9 mouse cellular contexts compared by ENCODE assay signal in the genomic region with DNA sequence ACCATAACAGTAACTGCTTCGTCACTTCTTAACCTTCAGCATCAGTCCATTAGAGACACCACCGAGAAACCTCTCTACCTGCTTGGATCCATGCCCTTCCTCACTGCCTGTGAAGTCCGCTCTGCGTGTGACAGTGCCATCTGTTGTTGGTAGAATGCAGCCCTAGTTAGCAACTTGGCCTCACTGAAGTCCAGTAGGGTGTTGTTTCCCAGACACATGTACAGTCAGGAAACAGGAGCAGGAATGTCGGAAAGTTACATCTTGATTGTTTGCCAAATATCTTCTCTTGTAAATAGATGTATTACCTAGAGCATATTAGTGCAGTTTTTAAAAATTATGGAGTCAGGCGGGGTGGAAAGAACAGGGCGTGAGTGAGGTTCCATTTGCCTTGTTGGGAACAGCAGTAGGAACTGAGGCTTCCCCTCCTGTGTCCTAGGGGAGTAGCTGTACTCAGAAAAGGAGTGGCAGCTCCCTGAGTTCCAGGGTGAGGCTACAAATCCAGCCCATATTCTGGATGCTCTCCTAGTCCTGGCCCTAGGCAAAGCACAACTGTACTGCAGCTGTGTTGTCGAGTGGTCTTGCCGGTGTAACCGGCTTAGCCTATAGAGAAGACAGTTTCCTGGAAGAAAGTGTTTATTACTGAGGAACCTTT. TPM values are rescaled to one million over a fixed set of nuclear protein-coding genes. Genes with fewer than 3 reads are reported as not detected.
A peak's percentile ranks its signal among the peaks of the same experiment; 100 is the strongest.
DNase-seq lines count a peak whose midpoint lies in the region; ATAC-seq lines count a peak whose summit lies in the region.
"Had no signal": no experiment of that assay in that cellular context is flagged by ENCODE, and none has a peak within 500 bp of the region (broad histone marks: within the 10 kb centered on the region; RNA-seq: fewer than 3 reads in every experiment).

No protein-coding gene starts in this region.

- H3K36me3 ChIP-seq in kidney, embryonic 16.5 days (ENCODE audit: insufficient read depth, low read length): peaks cover 40% of the 10 kb centered on the region

- peak; percentile 43 for DNase-seq in kidney, adult 18-20 months
- peak; percentile 94 for DNase-seq in cerebellum, adult 11-12 months
- peak; percentile 24 to 25 for DNase-seq in gastrocnemius, adult 8-10 months (ENCODE audit: low spot score in 2 of 2)
- peak; percentile 47 to 56 for DNase-seq in lung, adult 18-20 months
- no peak for DNase-seq in thymus, postnatal 4 days
- DNase-seq in thymus, postnatal 25 days: no peak

- no peak overlapping the region for H3K4me2 ChIP-seq in kidney, embryonic 16.5 days (replicated peaks; ENCODE audit: low read depth, low read length)

- H3K4me1 ChIP-seq in kidney, embryonic 16.5 days (ENCODE audit: insufficient read depth, low read length): peaks cover 35% of the 10 kb centered on the region

- H3K27me3 ChIP-seq in kidney, embryonic 16.5 days (ENCODE audit: insufficient read depth, low read length): no peaks in the 10 kb centered on the region

- H3K4me3 ChIP-seq in kidney, embryonic 16.5 days (ENCODE audit: low read length): no peak overlapping the region; the same call in 1 of the 2 replicates

- no peak for ATAC-seq in kidney, embryonic 16.5 days (ENCODE audit: low FRiP score, low TSS enrichment)
- ATAC-seq in frontal cortex, adult (ENCODE audit: low TSS enrichment): no peak

- H3K9ac ChIP-seq in kidney, embryonic 16.5 days (replicated peaks; ENCODE audit: low read length): no peak overlapping the region
- H3K9ac ChIP-seq: liver, embryonic 14.5 days had no signal

- 85% methylated on average over 10 of the region's 10 CpGs for whole genome bisulfite sequencing in kidney, embryonic 16.5 days

- H3K27ac ChIP-seq in kidney, embryonic 16.5 days (ENCODE audit: low read length): no peak overlapping the region
- H3K27ac ChIP-seq: liver, embryonic 14.5 days had no signal

- no peaks in the 10 kb centered on the region for H3K9me3 ChIP-seq in kidney, embryonic 16.5 days (ENCODE audit: low read length)

RNA-seq across cellular contexts. Expression of gene Btbd3, which starts 25.3 kb away (rescaled TPM):
- polyA plus RNA-seq in kidney, embryonic 16.5 days (2015; fragmentation: Nextera tagmentation; extraction: Ambion mirVana): 16.7 and 19.0 TPM in 2 replicates
- 1 to 10 TPM; 7.3 to 9.6 (median 8.1) TPM for total RNA-seq in gastrocnemius, adult 8-10 months (2022)

Comparison
In these comparisons a context has a peak if more than half of its experiments do, and no peak if none do; other contexts are left out.
1. DNase-seq: peak in kidney, adult 18-20 months (single experiment), cerebellum, adult 11-12 months (single experiment), gastrocnemius, adult 8-10 months (2 of 2) and lung, adult 18-20 months (2 of 2); none in thymus, postnatal 4 days (single experiment) and thymus, postnatal 25 days (single experiment).